Mouse (Mus musculus): Measurements from ENCODE around the gene Gss. TPM values are rescaled to one million over a fixed set of nuclear protein-coding genes. Genes with fewer than 3 reads are reported as not detected.

Gss gene
- total and polyA plus RNA-seq, 2 experiments = 69.4 to 134 TPM

- TF ChIP-seq CTCF (IDR thresholded peaks at IDR 0.05; ENCODE audit: low read depth, low read length) (no peak), POLR2A (IDR thresholded peaks at IDR 0.05; ENCODE audit: extremely low read depth, insufficient read depth, low read length) (no peak)
These were observed 73.9 kb downstream of the Gss start for GRCm38 (mm10) chr2:155518531-155519270.

GRCm38 (mm10) chr2:155517455-155518423 is 74.9 kb downstream of the Gss start, which contains the start of the genes Acss2 and Ggt7:
Acss2 (plus strand) TSS chr2:155517948.
Ggt7 (minus strand) TSS chr2:155518237.
- Histone ChIP-seq H3K27ac (replicated peaks; ENCODE audit: insufficient read depth, low read depth, low read length) (peak within 1 kb of the TSS; percentile 89), H3K4me1 (ENCODE audit: control insufficient read depth, insufficient read depth, low read length) (peaks cover 11% of the 10 kb centered on the region; the same call in 1 of the 2 replicates), H3K4me3 (ENCODE audit: insufficient read depth, low read depth, low read length) (peak within 1 kb of the TSS; percentile 73), H3K79me2 (ENCODE audit: control insufficient read depth, insufficient read depth, low read length) (no peaks in the 10 kb centered on the region), H3K9ac (ENCODE audit: low read depth, low read length) (peak within 1 kb of the TSS; percentile 80), H3K27me3 (ENCODE audit: control insufficient read depth, insufficient read depth, low read length) (no peaks in the 10 kb centered on the region), H3K36me3 (ENCODE audit: control insufficient read depth, insufficient read depth, low read length) (peaks cover 5% of the 10 kb centered on the region; the same call in 1 of the 2 replicates)
- 2% methylated on average over 69 of the region's 70 CpGs for WGBS
- TF ChIP-seq POLR2A (IDR thresholded peaks at IDR 0.05; ENCODE audit: extremely low read depth, insufficient read depth, low read length) (peak; percentile 95), CTCF (IDR thresholded peaks at IDR 0.05; ENCODE audit: low read depth, low read length) (peak; percentile 80)
- peak; percentile 96 for DNase-seq (ENCODE audit: extremely low read depth, low read depth, low spot score)

More at GRCm38 (mm10) chr2:155518531-155519270, 73.9 kb downstream of the Gss start:
- Histone ChIP-seq H3K36me3 (ENCODE audit: control insufficient read depth, insufficient read depth, low read length) (peaks cover 10% of the 10 kb centered on the region), H3K27me3 (ENCODE audit: control insufficient read depth, insufficient read depth, low read length) (no peaks in the 10 kb centered on the region), H3K4me1 (ENCODE audit: control insufficient read depth, insufficient read depth, low read length) (peaks cover 13% of the 10 kb centered on the region; the same call in 1 of the 2 replicates), H3K9ac (ENCODE audit: low read depth, low read length) (peak overlapping the region; percentile 80), H3K79me2 (ENCODE audit: control insufficient read depth, insufficient read depth, low read length) (peaks cover 3% of the 10 kb centered on the region; the same call in 1 of the 2 replicates), H3K4me3 (ENCODE audit: insufficient read depth, low read depth, low read length) (peak overlapping the region; percentile 73), H3K27ac (replicated peaks; ENCODE audit: insufficient read depth, low read depth, low read length) (peak overlapping the region; percentile 89)
- WGBS = 10% methylated on average over 18 of the region's 18 CpGs
- peak; percentile 76 for DNase-seq (ENCODE audit: extremely low read depth, low read depth, low spot score)

GRCm38 (mm10) chr2:155515941-155516340 is 76.7 kb downstream of the Gss start:
- no peak overlapping the region for H3K9ac ChIP-seq (ENCODE audit: low read depth, low read length)
- H3K27me3 ChIP-seq (ENCODE audit: control insufficient read depth, insufficient read depth, low read length) = no peaks in the 10 kb centered on the region
- peak; percentile 61 for TF ChIP-seq CTCF (IDR thresholded peaks at IDR 0.05; ENCODE audit: low read depth, low read length)
- no peak for TF ChIP-seq POLR2A (IDR thresholded peaks at IDR 0.05; ENCODE audit: extremely low read depth, insufficient read depth, low read length)
- no peak overlapping the region for H3K27ac ChIP-seq (replicated peaks; ENCODE audit: insufficient read depth, low read depth, low read length)
- H3K4me3 ChIP-seq (ENCODE audit: insufficient read depth, low read depth, low read length) = no peak overlapping the region
- peak; percentile 57 for DNase-seq (ENCODE audit: extremely low read depth, low read depth, low spot score)
- H3K36me3 ChIP-seq (ENCODE audit: control insufficient read depth, insufficient read depth, low read length) = no peaks in the 10 kb centered on the region
- peaks cover 11% of the 10 kb centered on the region; the same call in 1 of the 2 replicates for H3K4me1 ChIP-seq (ENCODE audit: control insufficient read depth, insufficient read depth, low read length)
- no peaks in the 10 kb centered on the region for H3K79me2 ChIP-seq (ENCODE audit: control insufficient read depth, insufficient read depth, low read length)
- WGBS = 13% methylated on average over 1 of the region's 1 CpGs

- Histone ChIP-seq H3K36me3 (ENCODE audit: control insufficient read depth, insufficient read depth, low read length) (no peaks in the 10 kb centered on the region), H3K27me3 (ENCODE audit: control insufficient read depth, insufficient read depth, low read length) (no peaks in the 10 kb centered on the region), H3K4me1 (ENCODE audit: control insufficient read depth, insufficient read depth, low read length) (peaks cover 6% of the 10 kb centered on the region; the same call in 1 of the 2 replicates), H3K27ac (replicated peaks; ENCODE audit: insufficient read depth, low read depth, low read length) (no peak overlapping the region), H3K9ac (ENCODE audit: low read depth, low read length) (no peak overlapping the region), H3K4me3 (ENCODE audit: insufficient read depth, low read depth, low read length) (peak overlapping the region; percentile 41), H3K79me2 (ENCODE audit: control insufficient read depth, insufficient read depth, low read length) (no peaks in the 10 kb centered on the region)
- TF ChIP-seq POLR2A (IDR thresholded peaks at IDR 0.05; ENCODE audit: extremely low read depth, insufficient read depth, low read length) (no peak), CTCF (IDR thresholded peaks at IDR 0.05; ENCODE audit: low read depth, low read length) (peak; percentile 13; the same call in 1 of the 2 replicates)
- no peak for DNase-seq (ENCODE audit: extremely low read depth, low read depth, low spot score)
- WGBS = 8% methylated on average over 23 of the region's 23 CpGs
These were observed 77.9 kb downstream of the Gss start for GRCm38 (mm10) chr2:155514666-155515065.

GRCm38 (mm10) chr2:155513543-155513942 is 79.1 kb downstream of the Gss start:
- Histone ChIP-seq H3K4me3 (ENCODE audit: insufficient read depth, low read depth, low read length) (no peak overlapping the region), H3K4me1 (ENCODE audit: control insufficient read depth, insufficient read depth, low read length) (peaks cover 3% of the 10 kb centered on the region; the same call in 1 of the 2 replicates), H3K27me3 (ENCODE audit: control insufficient read depth, insufficient read depth, low read length) (no peaks in the 10 kb centered on the region), H3K79me2 (ENCODE audit: control insufficient read depth, insufficient read depth, low read length) (no peaks in the 10 kb centered on the region), H3K27ac (replicated peaks; ENCODE audit: insufficient read depth, low read depth, low read length) (no peak overlapping the region), H3K36me3 (ENCODE audit: control insufficient read depth, insufficient read depth, low read length) (no peaks in the 10 kb centered on the region), H3K9ac (ENCODE audit: low read depth, low read length) (no peak overlapping the region)
- no peak for TF ChIP-seq CTCF (IDR thresholded peaks at IDR 0.05; ENCODE audit: low read depth, low read length)
- no peak for TF ChIP-seq POLR2A (IDR thresholded peaks at IDR 0.05; ENCODE audit: extremely low read depth, insufficient read depth, low read length)
- DNase-seq (ENCODE audit: extremely low read depth, low read depth, low spot score) = no peak
- 59% methylated on average over 5 of the region's 5 CpGs for WGBS

Other genes starting within 250 kb of the Gss start
- gene Pigu, start 235.4 kb downstream of the Gss start, total RNA-seq (2014; rRNA removed) = 9.3 and 11.9 TPM in 2 replicates
- gene Pigu, start 235.4 kb downstream of the Gss start, polyA plus RNA-seq (2012; rRNA removed) = 19.5 and 24.0 TPM in 2 replicates
- 54.2 and 60.6 TPM in 2 replicates for gene Trp53inp2, start 211.8 kb downstream of the Gss start, total RNA-seq (2014; rRNA removed)
- 98.7 and 142 TPM in 2 replicates for gene Trp53inp2, start 211.8 kb downstream of the Gss start, polyA plus RNA-seq (2012; rRNA removed)
- 6.4 and 9.5 TPM in 2 replicates for gene Ncoa6, start 118.9 kb downstream of the Gss start, total RNA-seq (2014; rRNA removed)
- gene Ncoa6, start 118.9 kb downstream of the Gss start, polyA plus RNA-seq (2012; rRNA removed) = 15.1 and 18.3 TPM in 2 replicates
- gene Acss2, start 74.9 kb downstream of the Gss start, total RNA-seq (2014; rRNA removed) = 204 and 297 TPM in 2 replicates
- 155 and 248 TPM in 2 replicates for gene Acss2, start 74.9 kb downstream of the Gss start, polyA plus RNA-seq (2012; rRNA removed)
- gene Ggt7, start 74.6 kb downstream of the Gss start, total RNA-seq (2014; rRNA removed) = 0.18 and 0.47 TPM in 2 replicates
- gene Ggt7, start 74.6 kb downstream of the Gss start, polyA plus RNA-seq (2012; rRNA removed) = 0.63 and 1.7 TPM in 2 replicates
- gene Myh7b, start 18.4 kb upstream of the Gss start, total RNA-seq (2014; rRNA removed) = not detected in 2 replicates
- gene Myh7b, start 18.4 kb upstream of the Gss start, polyA plus RNA-seq (2012; rRNA removed) = not detected in 2 replicates
- gene Trpc4ap, start 99.6 kb upstream of the Gss start, total RNA-seq (2014; rRNA removed) = 53.4 and 65.6 TPM in 2 replicates
- 101 and 114 TPM in 2 replicates for gene Trpc4ap, start 99.6 kb upstream of the Gss start, polyA plus RNA-seq (2012; rRNA removed)
- 45.8 and 53.1 TPM in 2 replicates for gene Edem2, start 136.7 kb upstream of the Gss start, total RNA-seq (2014; rRNA removed)
- 64.1 and 71.6 TPM in 2 replicates for gene Edem2, start 136.7 kb upstream of the Gss start, polyA plus RNA-seq (2012; rRNA removed)
- gene Gm17581, start 143.1 kb upstream of the Gss start, total RNA-seq (2014; rRNA removed) = not detected in 2 replicates
- not detected in 2 replicates for gene Gm17581, start 143.1 kb upstream of the Gss start, polyA plus RNA-seq (2012; rRNA removed)
- 0.46 and 0.47 TPM in 2 replicates for gene Procr, start 158.3 kb upstream of the Gss start, total RNA-seq (2014; rRNA removed)
- 0.65 and 0.73 TPM in 2 replicates for gene Procr, start 158.3 kb upstream of the Gss start, polyA plus RNA-seq (2012; rRNA removed)
- gene Mmp24, start 182.5 kb upstream of the Gss start, total RNA-seq (2014; rRNA removed) = not detected in 2 replicates
- 0.02 and 0.05 TPM in 2 replicates for gene Mmp24, start 182.5 kb upstream of the Gss start, polyA plus RNA-seq (2012; rRNA removed)
- gene BC029722, start 226.6 kb upstream of the Gss start, total RNA-seq (2014; rRNA removed) = 5.0 and 5.5 TPM in 2 replicates
- 23.7 and 26.9 TPM in 2 replicates for gene BC029722, start 226.6 kb upstream of the Gss start, polyA plus RNA-seq (2012; rRNA removed)
- 41.0 and 49.0 TPM in 2 replicates for gene Eif6, start 234.1 kb upstream of the Gss start, total RNA-seq (2014; rRNA removed)
- gene Eif6, start 234.1 kb upstream of the Gss start, polyA plus RNA-seq (2012; rRNA removed) = 80.2 and 84.4 TPM in 2 replicates
- gene Fam83c, start 242.0 kb upstream of the Gss start, total RNA-seq (2014; rRNA removed) = not detected in 2 replicates
- not detected in 2 replicates for gene Fam83c, start 242.0 kb upstream of the Gss start, polyA plus RNA-seq (2012; rRNA removed)